Mouse (Mus musculus): Measurements from ENCODE around the gene Il19.

Il19 gene

DNA sequence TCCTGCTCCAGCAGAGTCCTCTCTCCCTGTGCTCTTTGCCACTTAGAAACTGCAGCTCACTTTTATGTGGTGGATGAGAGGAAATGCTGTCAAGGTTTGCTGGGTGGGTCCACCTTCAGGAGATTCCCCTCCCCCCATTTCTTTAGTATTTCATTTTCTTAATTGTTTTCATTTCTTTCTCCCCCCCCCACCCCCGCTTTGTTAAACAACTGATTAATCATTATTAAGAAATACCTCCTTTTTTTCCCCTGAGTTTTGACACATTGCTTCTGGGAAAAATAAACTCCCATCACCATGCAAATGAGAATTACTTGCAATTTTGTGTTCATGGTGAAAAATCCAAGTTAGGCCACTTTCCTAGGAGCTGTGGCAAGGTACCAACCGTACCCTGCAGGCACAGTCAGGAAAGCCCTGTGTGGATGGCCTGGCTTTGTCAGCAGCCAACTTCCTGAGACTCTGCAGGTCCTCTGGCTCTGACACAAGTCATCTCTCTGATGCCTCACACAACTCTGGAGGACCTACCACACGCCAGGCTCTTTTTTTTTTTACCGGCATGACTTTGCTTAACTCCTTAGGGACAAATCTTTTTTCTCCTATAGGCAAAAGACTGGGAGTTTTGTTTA lies at the start of gene Il19:
Gene Il19, minus strand, starts transcription at position 51 of the 623 bp plus-strand sequence.
- DNase-seq (ENCODE audit: low spot score in 2 of 2): no peak

DNA sequence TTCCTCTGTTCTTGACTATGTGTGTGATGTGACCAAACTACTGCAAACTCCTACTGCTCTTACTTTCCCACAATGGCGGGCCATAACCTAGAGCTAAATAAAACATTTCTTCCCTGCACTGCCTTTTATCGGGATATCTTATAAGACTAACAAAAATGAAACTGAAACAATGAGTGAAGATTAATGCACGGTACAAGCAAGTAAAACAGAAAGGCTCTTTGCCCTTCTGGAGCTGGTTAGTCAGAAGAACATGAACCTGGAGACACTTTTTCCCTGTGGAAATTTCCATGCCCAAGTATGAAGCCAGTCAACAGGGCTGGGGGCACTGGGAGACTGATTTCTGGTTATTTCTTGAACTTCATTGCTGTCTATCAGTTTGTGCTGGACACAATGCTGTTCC lies 49.4 kb upstream of the Il19 start:
- no peak for DNase-seq (ENCODE audit: low spot score in 2 of 2)

DNA sequence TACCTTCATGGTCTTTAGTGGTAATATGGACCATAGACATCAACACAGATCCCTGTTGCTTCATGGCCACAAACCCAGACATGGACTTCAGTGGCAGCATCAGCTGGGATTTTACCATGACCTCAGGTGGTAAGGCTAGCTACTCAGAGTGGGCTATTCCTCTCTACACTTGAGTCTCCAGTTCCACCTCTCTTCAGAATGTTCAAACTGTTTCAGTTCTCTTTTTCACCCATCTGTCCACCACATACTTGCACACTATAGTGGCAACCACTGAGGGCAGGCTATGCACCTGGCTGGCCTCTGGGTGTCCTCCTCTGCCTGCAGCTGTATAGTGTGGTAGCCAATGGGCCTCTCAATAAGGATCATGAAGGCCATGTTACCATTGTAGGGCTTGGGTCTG lies 47.5 kb upstream of the Il19 start:
- DNase-seq (ENCODE audit: low spot score in 2 of 2): no peak

GRCm38 (mm10) chr1:130987001-130987400 lies 47.1 kb upstream of the Il19 start:
- no peak for DNase-seq (ENCODE audit: low spot score in 2 of 2)

DNA sequence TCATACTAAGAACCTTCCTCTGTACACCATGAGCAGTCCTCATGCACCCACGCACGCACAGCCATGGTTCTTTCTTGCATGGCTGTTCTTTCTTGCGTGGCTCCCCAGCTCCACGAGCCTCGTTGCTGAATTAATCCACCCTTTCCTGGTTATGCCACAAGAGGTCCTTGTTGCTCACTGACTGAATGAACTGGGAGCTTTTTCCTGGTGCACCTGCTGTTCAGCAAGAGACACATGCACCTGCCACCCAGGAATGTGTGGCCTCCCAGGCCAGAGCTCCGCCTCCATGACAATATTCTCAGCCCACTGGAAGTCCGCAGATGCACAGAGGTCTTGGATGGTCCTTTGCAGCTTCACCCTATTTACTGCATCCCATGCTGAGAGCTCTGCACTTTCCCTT lies 44.5 kb upstream of the Il19 start:
- no peak for DNase-seq (ENCODE audit: low spot score in 2 of 2)

- peak in 1 of 2 experiments; percentile 25 for DNase-seq (ENCODE audit: low spot score in 2 of 2)
Measured at GRCm38 (mm10) chr1:130979455-130979854, 39.5 kb upstream of the Il19 start.

DNA sequence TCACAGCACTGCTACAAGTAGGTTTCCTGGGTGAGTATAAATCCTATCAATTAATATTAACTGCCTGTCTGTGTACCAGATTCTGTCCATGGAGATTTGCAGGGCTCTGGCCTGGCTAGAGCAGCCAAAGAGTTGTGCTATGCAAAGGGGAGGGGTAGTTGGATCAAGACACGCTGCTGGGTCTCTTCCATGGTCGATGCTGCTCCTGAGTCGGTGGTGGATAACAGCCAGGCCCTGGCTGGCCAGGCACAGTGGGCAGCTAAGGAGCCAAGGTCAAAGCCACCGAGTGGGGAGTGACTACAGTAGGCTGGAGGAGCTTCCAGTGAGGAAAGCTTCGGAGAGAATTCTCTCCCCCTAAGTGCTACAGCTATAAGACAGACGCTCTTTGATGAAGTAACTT lies 24.0 kb upstream of the Il19 start:
- no peak for DNase-seq (ENCODE audit: low spot score in 2 of 2)

- DNase-seq (ENCODE audit: low spot score in 2 of 2): no peak
Measured at GRCm38 (mm10) chr1:130946920-130947319, 7.0 kb upstream of the Il19 start.

DNA sequence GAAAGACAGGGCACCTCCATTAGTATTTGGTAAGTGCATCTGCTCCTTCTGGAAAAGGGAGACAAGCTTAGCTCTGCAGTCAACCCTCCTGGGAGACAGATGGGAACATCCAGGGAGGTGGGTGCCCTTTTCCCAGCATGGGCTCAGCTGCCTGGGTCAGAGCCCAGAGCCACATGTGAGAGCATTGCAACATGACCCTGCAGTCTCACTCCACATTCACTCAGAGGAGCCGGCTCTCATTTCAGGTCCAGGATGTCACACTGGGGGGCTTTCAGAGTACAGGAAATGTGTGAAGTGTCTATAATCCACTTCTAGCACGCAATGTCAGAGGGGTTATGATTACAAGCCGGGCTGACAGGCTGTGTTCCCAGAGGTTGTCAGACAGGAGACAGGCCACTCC lies 1.9 kb upstream of the Il19 start:
- no peak for DNase-seq (ENCODE audit: low spot score in 2 of 2)

- DNase-seq (ENCODE audit: low spot score in 2 of 2): no peak
Measured at GRCm38 (mm10) chr1:130938192-130938591, 1.7 kb downstream of the Il19 start.

DNA sequence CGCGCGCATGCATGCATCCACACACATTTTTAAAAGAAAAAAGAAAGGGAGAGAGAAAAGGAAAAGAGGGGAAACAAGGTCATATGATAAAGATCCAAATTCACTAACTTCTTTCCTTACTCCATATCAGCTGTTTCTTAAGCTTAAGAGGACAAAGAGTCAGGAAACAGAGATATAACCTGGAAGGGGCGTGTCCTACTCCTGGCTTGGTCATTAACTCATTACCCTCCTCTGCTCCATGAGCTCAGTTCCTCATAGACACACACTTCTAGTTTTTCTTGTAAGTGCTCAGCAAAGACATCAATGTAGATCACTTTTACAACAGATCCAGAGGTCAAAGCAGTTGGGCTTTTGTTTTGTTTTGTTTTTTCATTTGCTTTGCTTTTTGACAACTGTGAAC lies 2.7 kb downstream of the Il19 start:
- no peak for DNase-seq (ENCODE audit: low spot score in 2 of 2)

DNA sequence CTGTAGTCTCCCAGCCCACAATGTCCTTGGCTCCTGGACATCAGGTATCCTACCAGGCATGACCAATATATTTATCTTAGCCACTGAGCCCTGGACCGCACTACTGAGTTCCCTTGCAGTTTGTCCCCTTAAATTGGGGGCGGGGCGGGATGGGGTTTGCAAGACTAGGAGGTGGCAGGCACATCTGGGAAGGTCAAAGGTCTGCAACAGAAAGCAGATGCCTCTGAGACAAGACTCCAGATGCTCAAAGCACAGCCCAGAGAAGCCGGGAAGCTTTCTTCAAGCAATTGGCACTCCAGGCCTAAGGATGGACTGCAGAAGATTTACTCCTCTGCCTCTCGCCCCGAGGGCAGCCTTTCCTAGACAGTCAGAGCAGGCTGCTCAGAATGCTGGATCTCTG lies 3.6 kb downstream of the Il19 start:
- no peak for DNase-seq (ENCODE audit: low spot score in 2 of 2)

DNA sequence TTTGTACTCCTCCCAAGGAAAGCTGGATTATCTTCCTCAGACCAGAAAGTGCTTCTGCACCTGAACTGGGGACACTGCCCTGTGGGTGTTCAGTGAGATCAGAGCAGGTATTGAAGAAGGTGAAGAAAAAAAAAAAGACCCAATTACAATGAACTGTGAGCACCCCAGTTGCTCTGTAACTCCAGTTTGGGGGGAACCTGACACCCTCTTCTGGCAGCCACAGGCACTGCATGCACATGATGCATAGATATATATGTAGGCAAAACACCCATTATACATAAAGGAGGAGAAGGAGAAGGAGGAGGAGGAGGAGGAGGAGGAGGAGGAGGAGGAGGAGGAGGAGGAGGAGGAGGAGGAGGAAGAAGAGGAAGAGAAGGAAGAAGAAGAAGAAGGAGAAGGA lies 13.4 kb downstream of the Il19 start:
- DNase-seq (ENCODE audit: low spot score in 2 of 2): no peak

DNA sequence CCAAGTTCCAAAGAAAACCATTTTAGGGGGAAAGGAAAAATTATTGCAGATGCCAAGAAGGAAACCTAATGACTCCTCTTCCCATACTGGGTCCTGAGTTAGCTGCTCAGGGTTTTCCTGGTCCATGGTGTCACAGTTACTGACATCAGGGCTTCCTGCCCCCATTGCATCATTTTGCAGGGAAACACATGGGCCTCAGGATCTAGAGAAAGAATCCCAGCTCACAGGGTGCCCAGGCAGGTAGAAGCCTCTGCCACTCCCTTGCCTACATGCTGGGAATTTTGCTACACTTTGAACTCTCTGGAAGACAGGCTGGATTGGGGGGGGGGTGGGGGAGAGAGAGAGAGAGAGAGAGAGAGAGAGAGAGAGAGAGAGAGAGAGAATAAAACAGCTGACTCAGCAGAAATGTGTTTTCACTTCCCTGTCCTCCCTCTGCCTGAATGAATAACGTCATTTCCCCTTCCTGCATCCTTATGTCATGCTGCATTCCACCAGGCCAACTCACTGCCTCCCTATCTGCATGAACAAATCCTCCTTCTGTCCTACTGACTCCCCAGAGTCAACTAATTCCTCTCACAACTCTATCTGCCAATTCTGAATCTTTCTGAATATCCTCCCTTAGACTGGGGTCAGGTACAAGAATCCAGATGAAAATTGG lies 21.5 kb downstream of the Il19 start:
- no peak for DNase-seq (ENCODE audit: low spot score in 2 of 2)

- no peak for DNase-seq (ENCODE audit: low spot score in 2 of 2)
Measured at GRCm38 (mm10) chr1:130911401-130912010, 28.4 kb downstream of the Il19 start, which contains the start of gene Il20. Gene Il20 (minus strand): TSS chr1:130911451.

DNA sequence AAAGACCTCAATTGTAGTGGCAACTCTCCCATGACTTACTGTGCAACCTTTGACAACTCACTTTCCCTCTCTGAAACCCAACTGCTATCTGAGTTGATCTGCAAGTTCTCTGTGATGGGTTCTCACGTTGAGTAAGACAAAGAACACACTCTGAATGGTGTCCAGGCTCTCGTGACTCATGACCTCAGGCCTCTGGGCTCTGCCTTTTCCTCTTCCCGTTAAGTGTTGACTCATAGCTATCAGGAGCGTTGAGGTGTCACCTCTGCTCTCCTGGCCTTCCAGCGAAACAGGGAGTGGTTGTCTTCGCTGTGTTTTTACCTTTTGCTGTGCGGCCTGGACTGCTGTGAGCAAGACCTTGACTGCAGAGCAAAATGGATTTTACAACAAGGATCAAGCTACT lies 37.4 kb downstream of the Il19 start:
- DNase-seq (ENCODE audit: low spot score in 2 of 2): no peak

DNA sequence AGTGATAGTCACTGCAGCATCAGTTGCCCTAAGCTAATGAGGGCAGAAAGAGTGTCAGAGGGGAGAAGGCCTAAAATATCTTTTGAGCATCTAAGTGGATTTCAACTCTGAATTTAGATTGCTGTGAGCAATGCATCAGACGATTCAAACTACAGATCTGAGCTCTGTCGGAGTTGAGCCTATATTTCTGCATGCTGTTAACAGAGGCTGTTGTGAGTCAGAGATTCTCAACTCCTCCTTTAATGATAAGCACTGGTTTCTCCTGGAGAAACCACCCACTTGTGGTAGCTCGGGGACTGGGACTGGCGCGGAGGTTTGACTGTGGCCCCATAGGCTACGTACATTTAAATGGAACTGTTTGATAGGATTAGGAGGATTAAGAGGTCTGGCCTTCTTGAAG lies 45.4 kb downstream of the Il19 start:
- DNase-seq (ENCODE audit: low spot score in 2 of 2): no peak

GRCm38 (mm10) chr1:130893329-130894040 lies 46.4 kb downstream of the Il19 start:
- DNase-seq (ENCODE audit: low spot score in 2 of 2): no peak

- no peak for DNase-seq (ENCODE audit: low spot score in 2 of 2)
Measured at GRCm38 (mm10) chr1:130892446-130892845, 47.5 kb downstream of the Il19 start.

DNA sequence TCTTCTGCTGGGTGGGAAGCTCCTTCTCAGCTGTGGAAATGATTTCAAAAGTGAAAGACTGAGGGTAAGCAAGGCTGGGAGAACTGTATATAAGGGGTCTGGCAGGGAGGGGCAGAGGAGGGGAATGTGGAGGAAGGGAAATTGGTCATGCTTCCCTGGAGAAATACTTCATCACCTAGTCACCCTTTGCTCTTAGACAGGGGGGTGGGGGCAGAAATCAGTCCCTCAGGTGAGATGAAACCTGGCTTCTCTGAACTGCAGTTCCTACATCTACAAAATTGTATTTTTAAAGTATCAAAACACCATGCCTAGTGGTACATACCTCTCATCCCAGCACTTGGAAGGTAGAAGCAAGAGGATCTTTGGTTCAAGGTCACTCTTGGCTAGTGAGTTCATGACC lies 52.6 kb downstream of the Il19 start, which contains the start of gene Il24:
Gene Il24, minus strand, starts transcription at position 101 of the 400 bp plus-strand sequence.
- no peak for DNase-seq (ENCODE audit: low spot score in 2 of 2)

- no peak for DNase-seq (ENCODE audit: low spot score in 2 of 2)
Measured at GRCm38 (mm10) chr1:130883146-130883545, 56.8 kb downstream of the Il19 start.

Data from left cerebral cortex, adult 9 months (tissue).